Mouse (Mus musculus) brain, embryonic 14.5 days (tissue): ENCODE data around the gene Myo16. TPM values are rescaled to one million over a fixed set of nuclear protein-coding genes. Genes with fewer than 3 reads are reported as not detected.

ENCODE experiments used
- DNase-seq: peaks from one replicate; pipeline ENCODE4 v3.0.0-alpha.2; 2011; ENCODE audit warnings: low read depth
- CTCF ChIP-seq: fragments of 200-500 bp; IDR thresholded peaks from 2 replicates; pipeline ENCODE4 v1.5.1; 2012; ENCODE audit warnings: inconsistent platforms, mild to moderate bottlenecking, moderate library complexity, borderline replicate concordance; ENCODE audit not compliant: insufficient read depth, insufficient read length; ENCODE audit errors: extremely low read depth
- POLR2A ChIP-seq: fragments of 200-500 bp; IDR thresholded peaks from 2 replicates; pipeline ENCODE4 v1.6.1; 2012; ENCODE audit warnings: mild to moderate bottlenecking, inconsistent platforms, borderline replicate concordance; ENCODE audit not compliant: poor library complexity, insufficient read depth, insufficient read length, severe bottlenecking; ENCODE audit errors: extremely low read depth
- polyA plus RNA-seq: library from polyadenylated mRNA; depleted of rRNA; stranded (reverse); fragments of >200 nt; gene quantifications from 2 replicates; pipeline ENCODE4 v1.2.3, GENCODE M21; 2012

Gene Myo16
- polyA plus RNA-seq, 1 experiment = 18.8 TPM

DNA sequence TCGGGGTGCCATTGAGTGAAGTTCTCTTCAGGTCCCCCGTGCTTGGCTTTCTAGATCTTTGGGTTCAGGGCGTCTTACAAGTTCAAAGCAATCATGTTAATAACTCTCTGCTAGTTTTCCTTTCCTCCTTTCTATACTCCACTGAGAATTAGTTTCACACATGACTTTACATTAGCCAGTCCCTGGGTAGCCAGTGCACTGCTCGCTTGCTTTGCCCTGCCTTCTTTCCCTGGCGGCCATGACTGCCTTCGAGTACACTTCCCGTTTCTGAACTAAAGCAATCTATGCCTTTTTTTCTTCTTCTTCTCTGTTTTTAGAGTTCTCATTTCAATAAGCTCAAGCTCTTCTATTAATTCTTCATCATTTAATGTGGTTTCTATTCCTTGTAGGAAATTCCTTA, 365.6 kb downstream of the Myo16 start:
- no peak for DNase-seq
- TF ChIP-seq CTCF = no peak
- TF ChIP-seq POLR2A = no peak

DNA sequence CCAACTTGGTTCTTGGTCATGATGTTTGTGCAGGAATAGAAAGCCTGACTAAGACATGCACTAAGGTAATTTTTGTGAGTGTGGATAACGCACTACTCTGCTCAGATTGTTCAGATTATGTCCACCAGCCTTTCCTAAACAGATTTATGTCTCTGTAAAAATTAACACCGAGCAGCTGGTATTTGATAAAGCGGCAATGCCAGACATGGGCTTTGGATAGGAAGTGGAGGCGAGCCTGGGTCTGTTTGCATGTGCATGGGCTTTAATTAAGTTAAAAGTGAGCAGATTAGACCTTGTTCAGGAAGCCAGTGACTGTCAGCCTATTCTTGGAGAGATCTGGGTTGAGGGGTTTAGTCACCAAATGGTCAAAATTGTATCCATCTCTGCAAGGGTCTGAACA, 367.8 kb downstream of the Myo16 start:
- TF ChIP-seq CTCF (no peak), POLR2A (no peak)
- no peak for DNase-seq

DNA sequence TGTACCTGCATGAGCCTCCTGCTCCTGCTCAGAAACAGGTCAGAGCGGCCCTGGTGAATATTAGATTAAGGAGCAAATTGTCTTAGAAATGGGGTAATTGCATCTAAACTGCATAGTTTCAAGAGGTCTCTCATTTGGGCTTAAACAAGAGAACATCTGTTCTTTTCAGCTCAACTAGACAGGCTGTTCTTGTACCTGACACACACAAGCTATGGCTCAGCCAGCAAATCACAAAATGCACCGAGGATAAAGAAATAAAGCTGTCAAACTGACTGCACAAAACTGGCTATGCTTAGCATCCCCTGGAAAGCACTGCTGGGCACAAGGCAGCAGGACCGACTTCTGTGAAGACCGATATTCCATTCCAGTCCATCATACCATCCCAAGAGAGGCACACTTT, 372.0 kb downstream of the Myo16 start:
- TF ChIP-seq POLR2A = no peak
- TF ChIP-seq CTCF = no peak
- DNase-seq = peak; percentile 63

DNA sequence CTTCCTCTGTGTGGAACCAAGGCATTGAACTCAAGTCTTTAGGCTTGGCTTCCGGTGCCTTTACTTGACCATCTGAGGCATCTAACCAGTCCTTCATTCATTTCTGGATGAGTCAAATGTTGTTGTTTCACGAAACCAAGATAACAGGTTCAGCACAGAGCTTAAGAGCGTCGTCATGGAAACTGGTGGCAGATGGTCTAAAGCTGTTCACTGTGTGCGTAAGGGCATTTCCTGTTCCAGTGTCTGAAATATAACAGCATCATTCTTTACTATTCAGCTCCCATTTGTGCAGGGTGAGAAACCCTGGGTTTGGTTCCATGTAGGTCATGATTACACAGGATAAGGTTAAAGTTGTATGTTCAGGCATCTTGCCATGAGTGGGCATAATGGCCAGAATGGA, 372.9 kb downstream of the Myo16 start:
- peak; percentile 83 for DNase-seq
- no peak for TF ChIP-seq CTCF
- no peak for TF ChIP-seq POLR2A

DNA sequence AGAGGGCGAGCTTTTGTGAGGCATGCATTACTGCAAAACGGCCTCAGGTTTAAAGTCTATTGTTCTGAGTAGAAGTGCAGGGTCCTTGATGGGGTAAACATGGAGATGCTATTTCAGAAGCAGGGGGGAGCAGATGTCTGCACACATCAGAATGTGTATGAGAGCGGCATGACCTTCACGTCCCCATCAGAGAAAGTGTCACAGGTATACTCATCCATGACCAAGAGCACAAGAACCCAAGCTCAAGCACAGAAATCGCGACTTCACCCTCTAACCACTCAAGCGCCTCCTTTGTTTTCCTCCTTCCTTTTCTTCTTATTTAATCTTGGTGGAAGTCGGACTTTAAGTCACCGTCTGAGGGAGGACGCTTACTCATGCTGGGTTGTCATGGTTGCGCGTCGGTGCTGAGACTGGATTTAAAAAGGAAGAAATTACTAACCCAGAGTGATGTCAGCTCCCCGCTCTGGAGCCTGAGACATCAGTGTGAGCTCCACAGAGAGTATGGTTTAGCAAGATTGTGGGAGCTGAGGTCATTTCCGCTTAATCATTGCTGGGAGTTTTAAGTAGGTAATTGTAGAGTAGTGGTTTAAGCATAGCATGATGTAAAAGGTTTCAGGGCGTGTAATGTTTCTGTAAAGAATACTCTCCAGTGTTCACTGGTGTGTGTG, 381.0 kb downstream of the Myo16 start:
- peak; percentile 66 for DNase-seq
- TF ChIP-seq CTCF (no peak), POLR2A (no peak)

DNA sequence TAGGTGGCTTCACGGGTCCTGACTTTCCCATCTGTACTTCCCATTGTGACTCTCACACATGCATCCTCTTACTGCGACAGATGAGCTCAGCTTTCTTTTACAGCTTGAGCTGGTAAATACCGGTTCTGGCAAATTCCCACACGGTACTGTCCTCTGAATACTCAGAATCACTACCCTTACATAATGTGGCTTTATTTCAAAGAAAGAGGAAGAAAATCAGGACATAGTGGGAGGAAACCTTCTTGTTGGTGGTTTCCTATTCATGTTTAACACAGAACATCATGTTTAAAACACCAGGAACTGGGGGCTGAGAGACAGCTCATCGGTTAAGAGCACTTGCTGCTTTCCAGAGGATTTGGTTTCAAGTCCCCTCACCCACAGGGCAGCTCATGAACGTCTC, 384.6 kb downstream of the Myo16 start:
- TF ChIP-seq POLR2A = no peak
- TF ChIP-seq CTCF = no peak

DNA sequence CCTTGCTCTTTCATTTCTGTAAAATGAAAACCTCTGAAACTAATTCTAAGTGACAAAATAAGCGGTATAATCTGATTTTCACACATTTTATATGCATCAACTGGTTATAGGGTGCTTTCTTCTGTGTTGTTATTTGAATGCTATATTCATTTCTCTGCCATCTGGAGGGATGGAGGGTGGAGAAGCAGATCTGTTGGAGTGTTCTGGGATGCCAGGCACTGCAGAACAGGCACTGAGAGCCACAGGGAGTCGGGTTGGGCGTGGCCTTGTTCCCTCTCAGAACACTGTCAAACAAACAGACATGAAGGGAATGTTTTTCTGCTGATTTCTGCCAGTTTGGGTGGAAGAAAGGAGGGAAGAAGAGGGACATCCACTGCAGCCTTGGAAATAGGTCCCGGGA, 386.0 kb downstream of the Myo16 start:
- TF ChIP-seq CTCF (no peak), POLR2A (no peak)
- DNase-seq = peak; percentile 31

More for the DNA sequence above, 384.6 kb downstream of the Myo16 start:
- peak; percentile 32 for DNase-seq

DNA sequence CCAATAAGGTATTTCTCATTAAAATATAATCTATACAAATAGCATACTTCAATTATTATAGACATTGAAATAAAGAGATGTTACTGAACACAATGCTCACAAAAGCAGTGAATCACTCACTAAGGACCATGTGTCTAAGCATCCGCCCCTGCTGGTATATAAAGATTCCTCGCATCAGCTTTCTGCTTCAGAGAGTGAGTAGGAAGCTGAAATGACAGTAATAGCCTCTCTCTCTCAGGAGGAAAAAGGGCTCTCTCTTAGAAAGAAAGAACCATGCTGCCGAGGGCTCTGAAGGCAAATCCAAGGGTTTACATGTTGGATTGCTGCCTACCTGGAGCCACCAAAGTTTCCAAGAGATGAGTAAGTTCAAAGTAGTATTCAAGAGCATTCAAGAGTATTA, 392.2 kb downstream of the Myo16 start:
- DNase-seq = no peak
- TF ChIP-seq CTCF (no peak), POLR2A (no peak)

DNA sequence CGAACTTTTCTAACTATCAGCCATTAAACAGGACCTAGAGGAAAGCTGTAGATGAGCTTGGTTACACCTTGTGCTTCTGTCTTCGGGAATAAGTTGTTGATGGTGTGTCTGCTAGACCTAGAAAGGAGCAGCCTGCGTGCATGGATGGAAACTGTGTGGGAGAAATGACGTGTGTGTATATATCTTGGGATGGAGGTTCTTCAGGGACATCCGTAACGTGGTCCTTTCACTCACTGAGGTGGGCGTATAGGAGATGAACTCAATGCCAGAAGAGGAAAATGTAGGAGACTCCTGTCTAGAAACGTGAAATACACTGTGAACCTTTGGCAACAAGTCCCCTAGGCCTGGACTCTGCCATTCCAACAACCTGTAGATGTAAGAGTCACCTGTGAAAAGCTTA, 392.8 kb downstream of the Myo16 start:
- no peak for DNase-seq
- TF ChIP-seq CTCF = no peak
- TF ChIP-seq POLR2A = no peak

DNA sequence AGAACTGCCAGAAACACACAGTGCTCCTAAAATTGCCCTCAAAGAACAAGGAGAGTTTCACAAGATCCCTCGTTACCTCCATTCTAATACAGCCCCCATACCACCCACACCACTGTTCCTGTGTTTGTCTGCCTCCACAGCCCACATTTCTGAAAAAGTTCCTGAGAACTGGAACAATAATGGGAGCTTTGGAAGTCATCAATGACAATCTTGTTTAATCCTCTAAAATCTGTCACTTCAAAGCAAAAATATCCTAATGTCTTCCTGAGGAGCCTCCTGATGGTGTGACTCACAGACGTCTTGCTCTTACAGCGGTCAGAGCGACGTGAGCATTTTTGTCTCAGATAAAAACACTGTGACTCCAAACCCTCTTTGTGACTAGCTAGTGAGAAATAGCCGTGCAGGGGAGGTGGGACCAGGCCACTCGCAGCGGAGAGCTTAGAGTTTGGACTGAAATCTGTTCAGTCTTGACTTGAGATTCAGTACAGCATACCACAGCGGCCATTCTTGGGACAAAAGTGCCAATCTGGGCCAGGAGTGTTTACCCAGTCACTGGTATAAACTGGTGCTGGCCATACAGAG, 394.4 kb downstream of the Myo16 start:
- no peak for TF ChIP-seq CTCF
- TF ChIP-seq POLR2A = no peak
- no peak for DNase-seq

DNA sequence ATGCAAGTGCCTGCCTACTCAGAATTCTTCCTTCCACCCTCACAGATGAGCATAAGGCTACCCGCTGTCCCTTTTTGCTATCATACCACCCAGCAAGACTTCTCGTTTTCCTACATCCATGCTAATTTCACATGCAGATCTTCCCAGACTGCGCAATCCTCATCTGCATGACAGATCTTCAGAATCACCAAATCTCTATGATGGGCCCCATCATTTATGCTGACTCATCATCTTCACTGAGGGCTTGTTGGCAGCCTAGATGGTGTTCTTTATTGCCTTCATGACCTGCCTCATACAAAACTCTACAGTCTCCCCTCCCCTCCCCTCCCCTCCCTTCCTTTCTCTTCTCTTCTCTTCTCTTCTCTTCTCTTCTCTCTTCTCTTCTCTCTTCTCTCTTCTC, 395.7 kb downstream of the Myo16 start:
- TF ChIP-seq CTCF (no peak), POLR2A (no peak)
- no peak for DNase-seq

DNA sequence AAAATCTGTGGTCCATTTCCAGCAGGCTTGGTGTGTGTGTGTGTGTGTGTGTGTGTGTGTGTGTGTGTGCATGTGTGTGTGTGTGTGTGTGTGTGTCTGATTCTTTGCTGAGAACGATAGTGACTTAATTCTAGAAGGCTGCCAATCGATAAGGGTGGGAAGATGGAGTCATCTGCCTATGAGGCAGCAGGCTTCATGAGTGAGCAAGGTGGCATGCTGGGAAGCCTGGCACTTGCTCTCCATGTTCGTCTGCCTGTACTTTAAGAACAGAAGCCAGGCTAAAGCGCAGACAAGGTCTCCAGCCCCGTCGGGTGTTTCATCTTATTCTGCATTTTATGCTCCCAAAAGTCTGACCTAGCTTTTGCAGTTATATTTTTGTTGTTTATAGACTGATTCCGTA, 404.2 kb downstream of the Myo16 start:
- TF ChIP-seq POLR2A (no peak), CTCF (no peak)
- DNase-seq = no peak
